Comparison of ENCODE assay signal across 10 mouse cellular contexts in genomic region chr13:24199861-24200543, GRCm38 (mm10).
DNase-seq lines count a peak whose midpoint lies in the region; ATAC-seq lines count a peak whose summit lies in the region.
"Had no signal": no experiment of that assay in that cellular context is flagged by ENCODE, and none has a peak within 500 bp of the region (broad histone marks: within the 10 kb centered on the region; RNA-seq: fewer than 3 reads in every experiment).

No protein-coding gene starts in this region.

- H3K9ac ChIP-seq in hindbrain, embryonic 14.5 days = no peak overlapping the region
- H3K9ac ChIP-seq in hindbrain, embryonic 11.5 days (ENCODE audit: low read depth, low read length) = no peak overlapping the region
- H3K9ac ChIP-seq in embryonic facial prominence, embryonic 14.5 days (ENCODE audit: low read depth, low read length) = no peak overlapping the region
- no peak overlapping the region for H3K9ac ChIP-seq in intestine, embryonic 15.5 days

- DNase-seq in hindbrain, embryonic 14.5 days (ENCODE audit: low spot score) = no peak
- no peak for DNase-seq in hindbrain, embryonic 11.5 days (ENCODE audit: low spot score)
- DNase-seq in embryonic facial prominence, embryonic 14.5 days (ENCODE audit: low spot score) = peak; percentile 32
- peak; percentile 7 to 8 for DNase-seq in heart, postnatal 10 days
- peak; percentile 31 for DNase-seq in lung, postnatal 10 days
- no peak for DNase-seq in gastrocnemius, postnatal 4 days (ENCODE audit: low spot score in 2 of 2)
- DNase-seq in thymus, postnatal 25 days = no peak
- DNase-seq: cerebellum, adult 18-20 months; thymus, postnatal 14 days had no signal

- intact Hi-C loops in heart, postnatal 10 days (cut with DNase I) = loop anchor here (5.0 kb wide), 1 partner anchor 472 kb away; no protein-coding TSS in a partner anchor

- no peaks in the 10 kb centered on the region for H3K36me3 ChIP-seq in hindbrain, embryonic 14.5 days (replicated peaks; ENCODE audit: control insufficient read depth, insufficient read depth)
- H3K36me3 ChIP-seq in hindbrain, embryonic 11.5 days (ENCODE audit: control insufficient read depth, insufficient read depth, low read length) = no peaks in the 10 kb centered on the region
- H3K36me3 ChIP-seq in embryonic facial prominence, embryonic 14.5 days (ENCODE audit: control insufficient read depth, insufficient read depth, low read length) = no peaks in the 10 kb centered on the region
- no peaks in the 10 kb centered on the region for H3K36me3 ChIP-seq in intestine, embryonic 15.5 days

- no peaks in the 10 kb centered on the region for H3K27me3 ChIP-seq in hindbrain, embryonic 14.5 days (ENCODE audit: control insufficient read depth, insufficient read depth, low read length)
- no peaks in the 10 kb centered on the region for H3K27me3 ChIP-seq in hindbrain, embryonic 11.5 days (ENCODE audit: control insufficient read depth, insufficient read depth, low read length)
- H3K27me3 ChIP-seq in embryonic facial prominence, embryonic 14.5 days (replicated peaks; ENCODE audit: control insufficient read depth, insufficient read depth, low read length) = no peaks in the 10 kb centered on the region
- no peaks in the 10 kb centered on the region for H3K27me3 ChIP-seq in intestine, embryonic 15.5 days (replicated peaks)

- no peak overlapping the region for H3K4me3 ChIP-seq in hindbrain, embryonic 14.5 days (replicated peaks; ENCODE audit: low read length)
- H3K4me3 ChIP-seq in hindbrain, embryonic 11.5 days (ENCODE audit: low read depth, low read length) = no peak overlapping the region
- H3K4me3 ChIP-seq in embryonic facial prominence, embryonic 14.5 days (ENCODE audit: low read depth, low read length) = no peak overlapping the region
- H3K4me3 ChIP-seq in intestine, embryonic 15.5 days (replicated peaks) = no peak overlapping the region

- H3K9me3 ChIP-seq in hindbrain, embryonic 14.5 days (ENCODE audit: control insufficient read depth, low read length) = no peaks in the 10 kb centered on the region
- no peaks in the 10 kb centered on the region for H3K9me3 ChIP-seq in hindbrain, embryonic 11.5 days (ENCODE audit: control insufficient read depth, low read length)
- no peaks in the 10 kb centered on the region for H3K9me3 ChIP-seq in embryonic facial prominence, embryonic 14.5 days (ENCODE audit: control insufficient read depth, low read length)
- no peaks in the 10 kb centered on the region for H3K9me3 ChIP-seq in intestine, embryonic 15.5 days

- no peak overlapping the region for H3K4me2 ChIP-seq in hindbrain, embryonic 14.5 days (replicated peaks)
- H3K4me2 ChIP-seq in hindbrain, embryonic 11.5 days (replicated peaks; ENCODE audit: low read depth, low read length) = no peak overlapping the region
- H3K4me2 ChIP-seq in embryonic facial prominence, embryonic 14.5 days (ENCODE audit: low read depth, low read length) = no peak overlapping the region
- H3K4me2 ChIP-seq in intestine, embryonic 15.5 days (replicated peaks) = no peak overlapping the region

- H3K27ac ChIP-seq in hindbrain, embryonic 14.5 days = peak overlapping the region; percentile 35; the same call in 1 of the 2 replicates
- H3K27ac ChIP-seq in hindbrain, embryonic 11.5 days (ENCODE audit: low read depth, low read length) = no peak overlapping the region
- peak overlapping the region; percentile 34; the same call in 1 of the 2 replicates for H3K27ac ChIP-seq in embryonic facial prominence, embryonic 14.5 days (replicated peaks; ENCODE audit: low read depth, low read length)
- H3K27ac ChIP-seq in intestine, embryonic 15.5 days = no peak overlapping the region

- H3K4me1 ChIP-seq in hindbrain, embryonic 14.5 days (replicated peaks; ENCODE audit: control insufficient read depth, insufficient read depth, low read length) = peaks cover 20% of the 10 kb centered on the region; the same call in 1 of the 2 replicates
- no peaks in the 10 kb centered on the region for H3K4me1 ChIP-seq in hindbrain, embryonic 11.5 days (replicated peaks; ENCODE audit: control insufficient read depth, insufficient read depth, low read length)
- peaks cover 30% of the 10 kb centered on the region for H3K4me1 ChIP-seq in embryonic facial prominence, embryonic 14.5 days (ENCODE audit: control insufficient read depth, insufficient read depth, low read length)
- H3K4me1 ChIP-seq in intestine, embryonic 15.5 days (replicated peaks) = peaks cover 11% of the 10 kb centered on the region; the same call in 1 of the 2 replicates

- WGBS in hindbrain, embryonic 14.5 days = 64% methylated on average over 7 of the region's 7 CpGs
- 51% methylated on average over 7 of the region's 7 CpGs for WGBS in hindbrain, embryonic 11.5 days
- WGBS in embryonic facial prominence, embryonic 14.5 days = 46% methylated on average over 7 of the region's 7 CpGs
- 41% methylated on average over 7 of the region's 7 CpGs for WGBS in intestine, embryonic 15.5 days

- no peak for ATAC-seq in hindbrain, embryonic 14.5 days (ENCODE audit: low FRiP score)
- ATAC-seq in hindbrain, embryonic 11.5 days (ENCODE audit: low FRiP score) = no peak
- peak; percentile 35; the same call in 1 of the 2 replicates for ATAC-seq in embryonic facial prominence, embryonic 14.5 days (ENCODE audit: low read depth)
- no peak for ATAC-seq in intestine, embryonic 15.5 days

Comparison
In these comparisons a context has a peak if more than half of its experiments do, and no peak if none do; other contexts are left out.
1. H3K27ac ChIP-seq: peak in hindbrain, embryonic 14.5 days (single experiment) and embryonic facial prominence, embryonic 14.5 days (single experiment); none in hindbrain, embryonic 11.5 days (single experiment) and intestine, embryonic 15.5 days (single experiment).
2. DNase-seq: peak in embryonic facial prominence, embryonic 14.5 days (single experiment), heart, postnatal 10 days (2 of 2) and lung, postnatal 10 days (single experiment); none in hindbrain, embryonic 14.5 days (single experiment), hindbrain, embryonic 11.5 days (single experiment), gastrocnemius, postnatal 4 days (0 of 2) and thymus, postnatal 25 days (single experiment).